Mouse (Mus musculus) spleen, postnatal 10 days (tissue): ENCODE data around the gene Pex12.
A peak's percentile ranks its signal among the peaks of the same experiment; 100 is the strongest.
"Not testable (repeated sequence)": the region's sequence is repeated elsewhere in the genome, so short reads cannot be mapped to it uniquely, and the experiment has no call there.

Source experiments
- DNase-seq, 2 experiments: peaks; one replicate each; pipeline ENCODE4 v3.0.0; 2021 to 2022; ENCODE audit warnings: low spot score in 2 of 2

The Pex12 gene

DNA sequence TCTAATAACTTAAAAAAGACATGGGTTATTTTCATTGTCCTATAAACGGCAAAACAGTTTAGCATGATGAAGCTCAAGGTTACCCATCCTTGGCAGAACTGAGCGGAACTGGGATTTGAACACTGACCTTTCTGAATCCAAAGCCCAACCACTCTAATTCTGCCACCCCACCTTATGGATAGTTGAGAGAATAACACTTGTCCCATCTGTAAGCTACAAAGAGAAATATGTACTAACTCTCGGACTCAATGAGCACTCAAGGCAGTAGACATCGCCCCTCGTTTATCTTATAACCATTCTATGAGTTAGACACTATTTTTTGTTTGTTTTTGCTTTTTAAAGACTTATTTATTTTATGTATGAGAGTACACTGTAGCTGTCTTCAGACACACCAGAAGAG, 13.3 kb downstream of the Pex12 start:
- DNase-seq, result no peak

DNA sequence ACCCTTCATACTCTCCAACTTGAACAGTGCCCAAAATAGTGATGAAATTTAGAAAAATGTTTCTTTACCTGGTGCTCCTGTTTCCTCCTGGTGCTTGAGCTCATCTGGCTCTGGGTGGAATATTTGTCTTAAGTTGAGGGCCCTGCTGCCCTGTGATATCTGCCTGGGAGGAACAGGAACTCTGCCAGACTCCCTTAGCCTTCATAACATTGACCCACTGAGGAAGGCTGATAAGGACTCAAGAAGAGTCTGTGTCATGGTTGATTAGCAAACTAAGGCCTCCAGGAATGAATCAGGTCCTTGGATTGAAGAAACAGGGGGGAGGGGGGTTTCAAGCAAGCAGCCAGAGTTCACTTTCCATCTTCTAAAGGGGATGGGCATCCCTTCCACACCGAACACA, 15.8 kb downstream of the Pex12 start, which contains the start of gene Slfn14:
TSS of gene Slfn14 (minus strand) at position 161 of the 400 bp plus-strand sequence.
- peak in 1 of 2 experiments; percentile 73 for DNase-seq

DNA sequence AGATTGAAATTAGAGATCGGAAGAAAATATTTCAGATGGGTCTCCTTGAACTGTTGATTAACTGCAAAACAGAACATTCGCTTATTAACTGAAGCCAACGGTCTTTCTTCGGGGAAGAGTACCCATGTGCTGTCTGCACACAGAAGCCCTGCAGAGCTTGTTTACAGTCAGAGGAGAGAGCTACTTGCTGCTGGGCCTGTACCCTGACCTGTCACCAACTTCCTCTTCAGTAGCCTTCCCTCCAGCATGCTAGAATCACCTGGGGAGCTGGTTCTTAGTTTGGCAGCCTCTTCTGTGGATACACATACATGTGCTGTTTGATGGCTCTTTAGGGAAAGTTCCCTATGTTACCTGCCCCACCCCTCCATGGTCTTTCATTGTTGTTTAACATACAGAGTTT, 16.8 kb downstream of the Pex12 start:
- DNase-seq, result peak in 1 of 2 experiments; percentile 27

DNA sequence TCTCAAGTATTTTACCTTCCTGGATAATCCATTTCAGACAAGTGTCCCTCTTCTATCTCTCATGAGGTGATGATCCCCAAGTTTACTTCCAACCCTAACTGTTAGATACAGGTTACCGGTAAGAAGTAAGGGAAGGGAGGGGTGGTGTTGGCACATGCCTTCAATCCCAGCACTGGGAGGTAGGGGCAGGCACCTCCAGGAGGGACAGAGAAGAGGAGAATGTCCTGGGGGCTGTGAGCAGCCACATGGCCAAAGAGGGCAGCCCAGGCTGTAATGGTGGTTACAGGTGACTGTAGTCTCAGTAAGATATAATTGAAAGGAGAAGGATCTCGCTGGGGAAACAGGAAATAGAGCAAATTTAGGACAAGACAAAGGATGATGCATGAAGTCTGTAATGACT, 20.3 kb downstream of the Pex12 start:
- peak in 1 of 2 experiments; percentile 13 for DNase-seq

DNA sequence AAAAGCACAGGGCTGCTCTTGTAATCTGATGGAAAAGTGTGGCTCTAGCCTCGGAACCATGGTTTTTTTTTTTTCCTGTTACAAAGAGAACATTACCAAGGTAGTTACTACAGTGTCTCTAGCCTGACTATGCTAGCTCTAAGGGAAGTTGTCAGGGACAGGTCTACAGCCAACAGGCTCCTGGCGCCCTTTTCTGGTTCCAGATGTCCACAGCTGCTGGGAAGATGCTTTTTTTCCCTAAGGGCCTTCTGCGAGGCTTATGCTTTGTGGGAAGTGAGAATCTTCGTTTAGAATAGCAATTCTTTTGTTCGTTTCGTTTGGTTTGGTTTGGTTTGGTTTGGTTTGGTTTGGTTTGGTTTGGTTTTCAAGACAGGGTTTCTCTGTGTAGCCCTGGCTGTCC, 22.7 kb downstream of the Pex12 start:
- no peak for DNase-seq

DNA sequence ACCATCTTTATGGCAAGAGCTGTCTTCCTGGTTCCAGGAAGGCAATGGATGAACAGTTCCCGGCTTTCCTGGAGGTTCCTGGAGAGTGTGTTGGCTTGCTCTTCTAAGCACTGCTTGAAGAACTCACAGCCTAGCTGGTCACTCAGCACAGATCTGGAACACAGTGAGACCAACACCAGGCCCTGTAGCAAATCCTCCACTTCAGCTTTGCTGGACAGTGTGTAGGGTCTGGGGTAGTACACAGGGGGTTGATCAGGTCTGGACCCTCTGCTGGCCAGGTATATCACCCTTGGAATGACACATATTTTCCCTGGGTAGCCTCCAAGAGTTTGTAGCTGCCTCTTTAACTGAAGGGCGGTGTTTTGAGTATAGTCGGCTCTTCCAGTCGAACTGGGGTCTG, 23.4 kb downstream of the Pex12 start:
- no peak for DNase-seq

DNA sequence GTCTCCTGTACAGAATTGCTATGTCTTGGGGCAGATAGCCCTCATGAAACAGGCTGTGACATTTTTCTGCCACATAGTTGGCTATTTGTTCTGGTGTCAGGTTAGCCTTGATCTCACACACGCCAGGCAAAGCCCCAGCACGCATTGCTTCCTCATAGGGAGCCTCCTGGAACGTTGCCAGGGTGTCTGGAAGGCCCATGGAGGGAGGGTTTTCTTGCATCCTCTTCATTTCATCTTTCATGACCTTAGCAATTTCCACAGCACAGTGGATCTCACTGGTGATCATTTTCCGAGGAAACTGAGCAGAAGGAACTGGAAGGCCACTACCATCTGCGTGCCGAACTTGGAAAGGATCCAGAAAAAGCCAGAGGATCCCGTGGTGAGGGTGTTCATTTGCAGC, 26.1 kb downstream of the Pex12 start:
- no peak for DNase-seq

DNA sequence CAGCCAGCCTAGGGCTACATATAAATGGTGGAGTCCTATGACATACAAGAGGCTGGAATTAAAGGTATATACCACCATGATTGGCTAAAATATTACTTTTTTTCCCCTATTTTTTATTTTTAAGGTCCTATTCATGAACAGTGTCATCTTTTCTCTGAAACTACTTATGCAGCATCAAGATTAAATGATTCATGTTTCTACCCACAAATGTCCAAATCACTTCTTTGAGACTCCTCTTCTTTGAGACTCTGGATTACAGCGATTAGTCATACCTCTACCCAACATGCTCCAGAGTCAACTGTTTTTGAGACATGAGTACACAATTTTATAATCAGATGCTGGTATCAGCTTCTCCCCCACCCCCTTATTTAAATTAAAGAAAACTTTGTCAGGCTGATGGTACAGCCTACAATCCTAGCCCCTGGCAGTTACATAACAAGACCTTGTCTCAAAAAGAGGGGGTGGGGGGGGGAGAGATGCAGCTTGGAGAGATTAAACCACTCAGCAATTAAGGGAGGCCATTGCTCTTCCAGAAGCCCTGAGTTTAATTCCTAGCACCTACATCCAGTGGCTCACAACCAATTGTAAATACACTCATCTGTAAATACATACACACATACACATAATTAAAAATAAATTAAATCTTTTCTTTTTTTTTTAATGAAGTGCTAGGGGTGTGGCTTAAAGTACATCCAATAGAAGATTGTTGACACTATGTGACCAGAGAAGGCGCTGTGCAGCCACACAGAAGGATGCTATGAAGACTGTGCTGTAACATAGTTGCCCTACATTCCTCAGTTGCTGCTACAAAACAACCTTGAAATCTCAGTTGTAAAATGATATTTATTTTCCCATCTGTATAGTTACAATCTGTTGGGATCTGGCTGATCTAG, 30.2 kb downstream of the Pex12 start:
- peak in 1 of 2 experiments; percentile 71 for DNase-seq

DNA sequence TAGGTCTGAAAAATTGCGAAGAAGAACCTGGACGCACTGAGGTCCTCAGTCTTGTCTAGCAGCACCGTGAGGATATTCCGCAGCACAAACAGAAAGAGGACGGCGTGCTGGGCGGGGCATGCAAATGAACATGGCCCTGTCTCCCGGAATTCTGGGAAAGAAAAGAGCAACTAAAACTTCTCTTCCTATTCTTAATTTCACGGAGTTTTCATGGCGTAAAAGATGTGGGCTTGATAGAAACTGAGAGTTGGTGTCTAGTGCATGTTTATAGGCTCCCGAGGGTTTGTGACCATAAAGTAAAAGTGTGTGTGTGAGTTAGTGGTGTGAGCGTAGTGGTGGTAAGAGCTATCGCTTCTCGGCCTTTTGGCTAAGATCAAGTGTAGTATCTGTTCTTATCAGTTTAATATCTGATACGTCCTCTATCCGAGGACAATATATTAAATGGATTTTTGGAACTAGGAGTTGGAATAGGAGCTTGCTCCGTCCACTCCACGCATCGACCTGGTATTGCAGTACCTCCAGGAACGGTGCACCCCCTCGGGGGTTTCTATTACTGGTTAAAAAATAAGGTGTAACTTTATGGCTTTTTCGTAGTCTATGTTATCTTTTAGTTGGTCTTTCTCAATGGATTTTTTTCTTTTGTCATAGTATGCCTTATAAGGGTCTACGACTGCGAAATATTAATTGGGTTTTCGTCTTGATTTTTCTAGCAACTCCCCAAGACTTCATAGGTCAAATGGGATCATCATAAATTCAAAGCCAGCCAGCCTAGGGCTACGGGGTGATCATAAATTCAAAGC, 31.0 kb downstream of the Pex12 start:
- DNase-seq, result peak; percentile 73 to 90

DNA sequence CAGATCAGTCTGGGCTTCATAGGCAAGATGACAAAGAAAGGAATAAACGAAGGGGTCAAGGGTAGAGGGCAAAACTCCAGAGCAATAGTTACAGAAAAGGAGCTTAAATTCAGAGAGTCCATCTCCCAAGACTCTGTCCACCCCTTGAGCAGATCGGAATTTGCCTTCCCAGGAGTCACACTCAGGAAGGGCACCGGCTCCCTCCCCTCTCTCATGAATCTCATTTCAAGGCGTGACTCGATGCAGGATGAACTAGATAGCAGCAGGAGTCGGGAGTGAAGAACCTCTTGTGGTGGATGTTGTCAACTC, 31.6 kb downstream of the Pex12 start:
- DNase-seq, result no peak

DNA sequence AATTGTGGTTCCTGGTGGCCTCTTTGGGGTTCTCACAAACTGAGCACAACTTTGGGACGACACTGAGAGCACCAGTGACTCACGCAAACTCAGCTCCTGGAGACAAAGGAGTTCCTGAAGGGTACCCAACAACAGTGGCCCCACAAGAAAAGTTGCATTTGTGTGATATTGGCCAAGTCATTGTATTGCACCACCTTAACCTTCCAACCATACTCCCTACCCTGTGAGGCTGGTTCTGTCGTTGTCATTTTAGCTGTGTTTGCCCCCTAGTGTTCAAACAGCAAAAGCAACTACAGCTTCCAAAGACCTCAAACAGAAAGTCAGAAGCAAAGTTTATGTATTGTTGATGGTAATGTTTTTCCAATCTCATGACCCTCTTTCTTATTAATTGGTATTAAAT, 39.2 kb downstream of the Pex12 start:
- no peak for DNase-seq

DNA sequence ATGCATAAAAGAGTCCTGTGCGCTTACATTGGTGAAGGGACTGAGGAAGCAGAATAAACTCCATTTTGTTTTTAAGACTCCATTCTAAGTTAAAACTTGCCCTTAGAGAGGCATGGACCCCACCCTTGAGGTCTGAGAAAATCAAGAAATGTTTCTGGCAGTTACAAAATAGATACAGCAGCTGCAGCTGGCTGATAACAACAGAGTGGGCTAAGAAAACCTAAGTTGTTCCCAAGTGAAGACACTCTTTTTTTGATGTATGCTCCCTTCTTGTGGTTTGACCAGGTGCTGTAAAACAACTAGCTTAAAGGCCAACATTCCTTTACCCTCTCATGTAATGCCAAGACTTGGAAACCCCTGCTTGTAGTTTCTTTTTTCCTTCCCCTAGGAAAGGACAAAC, 39.7 kb downstream of the Pex12 start:
- peak in 1 of 2 experiments; percentile 63 for DNase-seq

DNA sequence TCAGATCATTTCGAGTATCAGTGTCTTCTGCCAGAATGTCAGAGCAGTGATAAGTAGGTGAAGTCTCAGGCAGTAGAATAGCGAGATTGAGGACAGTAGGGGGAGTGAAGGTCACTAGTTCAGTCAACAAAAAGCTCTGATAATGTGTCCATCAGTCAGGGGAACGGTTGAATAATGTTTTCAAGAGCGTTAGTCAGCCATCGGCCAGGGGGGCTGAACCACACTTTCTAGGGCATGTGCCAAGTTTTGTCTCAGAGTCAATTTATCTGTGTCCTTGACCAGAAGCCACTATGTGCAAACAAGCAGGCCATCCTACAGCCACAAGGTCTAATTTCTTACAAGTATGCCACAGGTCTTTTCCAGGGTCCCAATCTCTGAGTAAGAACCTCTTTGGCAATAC, 45.2 kb downstream of the Pex12 start:
- DNase-seq, result not testable (repeated sequence)
